Mouse (Mus musculus): ENCODE data around the gene Grpel1.

Grpel1 gene

DNA sequence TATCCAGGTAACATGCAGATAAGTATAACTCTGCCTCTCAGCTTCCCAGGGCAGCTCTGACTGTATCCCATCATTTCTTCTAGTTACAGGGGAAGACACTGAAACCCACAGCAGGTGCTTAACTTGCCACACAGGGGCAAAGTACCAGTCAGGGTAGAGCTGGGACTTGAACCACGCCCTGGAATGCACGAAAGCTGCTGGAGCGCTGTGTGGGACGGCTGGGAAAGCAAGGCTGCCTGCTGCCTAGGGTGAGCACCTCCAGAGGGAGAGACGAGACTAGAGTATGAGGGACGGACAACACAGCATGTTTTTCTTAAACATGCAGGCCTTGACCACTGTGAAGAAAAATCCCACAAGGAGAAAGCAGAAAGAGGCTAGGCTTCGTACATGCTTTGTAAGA is 40.4 kb downstream of the Grpel1 start:
- CTCF ChIA-PET, result no interaction called here

DNA sequence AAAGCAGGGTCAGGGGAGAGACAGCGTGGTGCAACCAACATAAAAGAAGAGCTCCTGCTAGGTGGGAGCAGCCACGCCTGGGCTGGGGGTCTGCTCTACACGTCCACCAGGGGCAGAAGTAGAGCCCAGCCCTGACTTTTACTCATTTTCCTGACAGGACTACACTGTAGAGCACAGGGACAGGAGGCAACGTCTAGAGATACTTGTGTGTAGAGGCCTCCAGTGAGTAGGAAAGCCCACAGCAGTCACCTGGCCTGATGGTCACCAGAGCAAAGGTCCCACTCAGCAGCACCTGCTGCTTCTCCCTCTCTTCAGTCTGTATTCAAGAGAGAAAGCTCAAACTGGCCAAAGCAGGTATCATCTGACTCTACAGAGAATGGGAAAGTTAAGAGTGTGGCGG is 40.8 kb downstream of the Grpel1 start:
- CTCF ChIA-PET, result no interaction called here

DNA sequence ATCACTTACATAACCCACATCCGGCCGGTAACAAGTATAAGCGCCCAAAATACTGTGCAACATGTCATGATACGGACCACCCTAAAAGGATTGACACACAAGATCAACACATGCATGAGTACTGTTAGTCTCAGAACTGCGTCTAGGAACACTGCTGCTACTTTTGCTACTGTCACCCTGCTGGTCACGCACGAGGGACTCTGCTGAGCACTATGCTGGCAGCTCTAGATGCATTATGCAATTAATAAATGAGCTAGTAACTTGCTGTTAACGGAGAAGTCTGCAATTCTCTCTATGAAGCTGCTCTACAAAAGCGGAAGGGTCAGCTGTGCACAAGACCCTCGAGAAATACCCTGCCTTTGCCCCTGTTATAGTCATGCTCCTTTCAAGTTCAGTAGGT is 43.6 kb downstream of the Grpel1 start:
- CTCF ChIA-PET, result no interaction called here

DNA sequence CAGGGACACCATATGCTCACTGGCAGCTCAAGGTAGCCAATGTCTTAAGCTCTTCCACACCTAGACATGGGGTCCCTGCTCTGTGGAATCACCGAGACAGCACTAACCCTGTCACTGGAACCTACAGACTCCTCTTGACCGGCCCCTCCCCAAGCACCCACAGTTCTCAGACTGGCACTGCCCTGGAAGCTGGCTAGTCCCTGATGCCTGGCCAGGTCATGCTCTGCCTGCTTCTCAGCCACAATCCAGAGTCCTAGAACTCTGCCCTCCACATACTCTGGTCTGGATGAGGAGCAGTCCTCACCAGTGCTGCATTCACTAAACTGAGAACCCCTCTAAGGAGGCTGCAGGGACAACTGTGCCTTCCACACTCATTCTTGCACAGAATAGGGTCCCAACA is 46.2 kb downstream of the Grpel1 start:
- CTCF ChIA-PET, result no interaction called here

DNA sequence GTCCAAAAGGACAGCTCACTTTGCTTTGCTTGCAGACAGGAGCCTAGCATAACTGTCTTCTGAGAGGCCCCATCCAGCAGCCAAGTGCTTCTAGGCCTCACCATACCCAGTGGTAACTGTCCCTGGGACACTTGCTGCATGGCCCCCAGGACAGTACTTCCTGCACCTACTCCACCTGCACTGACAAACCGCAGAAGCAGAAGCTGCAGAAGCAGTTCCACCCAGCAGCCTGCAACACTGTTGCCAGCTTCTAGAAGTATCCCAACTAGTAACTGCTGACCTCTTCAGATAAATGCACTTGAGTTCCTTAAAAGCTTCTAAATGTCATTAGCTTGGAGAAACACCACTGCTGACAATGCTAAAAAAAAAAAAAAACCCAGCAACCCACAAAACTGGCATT is 50.3 kb downstream of the Grpel1 start:
- CTCF ChIA-PET, result no interaction called here

DNA sequence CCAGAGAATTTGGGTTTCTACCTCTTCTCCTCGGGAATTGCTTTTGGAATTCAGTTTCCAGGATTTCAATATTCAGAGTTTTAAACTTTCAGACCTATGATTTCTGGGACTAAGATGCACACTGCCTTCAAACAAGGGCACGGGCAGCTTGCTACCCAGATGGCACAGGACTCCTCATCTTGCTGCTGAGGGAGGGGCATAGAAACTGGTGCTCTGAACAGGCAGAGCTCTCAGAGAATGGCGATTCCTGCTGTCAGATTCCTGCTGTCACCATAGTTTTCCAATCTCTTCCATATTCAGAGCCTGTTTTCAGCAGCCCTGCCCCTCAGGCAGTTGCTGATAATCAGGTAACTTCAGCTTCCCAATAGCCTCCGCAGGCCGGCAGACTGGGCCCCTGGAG is 50.8 kb downstream of the Grpel1 start:
- CTCF ChIA-PET, result no interaction called here

DNA sequence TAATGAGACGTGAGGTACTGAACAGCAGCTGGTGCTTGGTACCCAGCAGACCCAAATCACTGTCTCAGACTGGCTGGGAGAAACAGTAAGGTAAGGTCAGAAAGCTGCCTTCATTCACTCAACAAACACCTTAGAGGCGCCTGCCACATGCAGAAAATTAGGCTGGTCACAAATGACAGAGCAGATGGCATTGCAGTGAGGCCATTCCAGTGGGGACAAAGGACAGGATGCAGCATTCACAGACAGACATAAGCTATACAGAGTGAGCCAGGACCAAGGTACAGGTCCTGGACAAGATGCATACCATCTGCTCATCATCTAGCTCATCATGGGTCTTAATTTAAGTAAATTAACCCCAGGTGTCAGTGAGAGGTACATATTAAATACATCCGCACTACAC is 52.8 kb downstream of the Grpel1 start:
- CTCF ChIA-PET, result interaction anchor here (0.8 kb wide), 1 partner anchor 37 kb away, joined by 4 read pairs; no protein-coding TSS in a partner anchor

DNA sequence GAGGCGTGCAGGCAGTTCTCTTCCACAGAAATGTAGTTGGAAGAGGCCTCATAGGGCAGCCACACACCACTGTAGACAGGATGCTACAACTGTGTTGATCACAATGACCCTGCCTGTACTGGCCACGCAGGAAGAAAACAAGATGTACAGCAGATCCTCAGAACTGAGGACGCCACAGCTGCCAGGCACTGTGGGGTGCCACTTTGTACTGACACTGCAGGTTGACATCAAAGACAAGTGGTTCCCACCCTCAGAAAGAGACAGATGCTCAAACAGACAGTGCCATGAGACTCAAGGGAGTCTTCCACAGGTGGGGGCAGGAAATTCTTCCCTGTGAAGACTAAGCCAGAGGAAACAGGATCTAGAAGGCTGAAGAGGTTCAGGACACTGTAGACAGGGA is 55.0 kb downstream of the Grpel1 start:
- CTCF ChIA-PET, result interaction anchor here (0.6 kb wide), 3 partner anchors 61 to 800 kb away, joined by 3 to 14 read pairs (median 5); no protein-coding TSS in a partner anchor

DNA sequence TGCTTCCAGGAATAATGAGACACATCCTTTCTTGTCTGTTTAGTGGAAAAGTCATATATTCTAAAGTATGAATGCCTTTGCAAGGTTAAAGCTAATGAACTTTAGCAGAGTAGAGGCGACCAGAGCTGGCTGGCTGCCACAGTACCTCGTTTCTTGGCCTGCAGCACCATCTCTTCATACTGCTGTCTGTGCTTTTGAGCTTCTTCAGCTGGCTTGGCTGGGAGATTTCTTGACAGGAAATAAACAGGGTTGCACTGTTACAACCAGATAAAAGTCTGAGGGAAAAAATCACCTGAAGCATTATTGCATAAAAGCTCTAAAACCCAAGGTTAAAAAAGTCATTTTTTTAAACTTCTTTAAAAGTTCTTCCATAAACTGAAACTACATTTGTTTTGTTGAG is 58.0 kb downstream of the Grpel1 start:
- CTCF ChIA-PET, result no interaction called here

DNA sequence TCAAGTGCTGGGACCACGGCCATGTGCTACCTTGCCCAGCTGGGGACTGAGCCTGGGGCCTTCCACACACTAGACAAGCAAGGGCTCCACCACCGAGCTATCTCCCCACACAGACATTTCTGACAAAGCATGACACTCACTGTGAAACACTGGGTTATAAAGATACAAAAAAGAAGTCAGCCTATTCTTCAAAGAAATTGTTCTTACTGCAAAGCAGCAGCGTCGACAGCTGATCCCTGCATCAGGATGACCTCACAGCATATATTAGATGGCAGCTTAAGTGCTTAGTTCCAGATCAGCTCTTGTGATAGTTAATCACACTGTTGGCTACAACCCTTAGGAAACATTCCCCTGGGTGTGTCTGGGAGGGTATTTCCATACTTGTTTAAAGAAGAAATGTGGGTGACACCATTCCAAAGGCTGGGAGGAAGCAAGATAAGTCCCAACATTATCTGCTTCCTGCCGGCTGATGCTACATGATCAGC is 58.5 kb downstream of the Grpel1 start:
- CTCF ChIA-PET, result no interaction called here
